Mouse (Mus musculus): Measurements from ENCODE around the gene Cdkn2b.

GRCm38 (mm10) chr4:89293516-89293915 lies 17.3 kb downstream of the Cdkn2b start:
- TF ChIP-seq POLR2A (IDR thresholded peaks at IDR 0.05; ENCODE audit: low read depth, low read length) (no peak), CTCF (IDR thresholded peaks at IDR 0.05; ENCODE audit: extremely low read depth, insufficient read depth, insufficient read length, insufficient replicate concordance) (no peak)

Measured in spleen, adult 2 months (tissue).